Mouse (Mus musculus) intestine, postnatal 0 days (tissue): Measurements from ENCODE around the gene Kif27. TPM values are rescaled to one million over a fixed set of nuclear protein-coding genes. Genes with fewer than 3 reads are reported as not detected.

ENCODE experiments used
- ATAC-seq: fragments of 200-750 bp; cut with Nextera tagmentation; 2 replicates; pipeline ENCODE4 v1.8.0; 2017; ENCODE audit warnings: mild to moderate bottlenecking, moderate TSS enrichment, moderate library complexity
- H3K27ac ChIP-seq: fragments of 300-500 bp; sonication (generic); 2 replicates; pipeline ENCODE4 v1.5.1; 2014; ENCODE audit warnings: mild to moderate bottlenecking, low read depth, low read length, moderate library complexity
- H3K27me3 ChIP-seq: fragments of 300-500 bp; sonication (generic); replicated peaks from 2 replicates; pipeline ENCODE4 v1.6.1; 2014; ENCODE audit warnings: low read length, mixed read lengths; ENCODE audit not compliant: control insufficient read depth, insufficient read depth
- H3K36me3 ChIP-seq: fragments of 300-500 bp; sonication (generic); 2 replicates; pipeline ENCODE4 v1.6.1; 2014; ENCODE audit warnings: mild to moderate bottlenecking, moderate library complexity; ENCODE audit not compliant: control insufficient read depth, insufficient read depth
- H3K4me1 ChIP-seq: fragments of 300-500 bp; sonication (generic); replicated peaks from 2 replicates; pipeline ENCODE4 v1.6.1; 2014; ENCODE audit warnings: antibody characterized with exemption, low read length, mixed read lengths; ENCODE audit not compliant: control insufficient read depth, insufficient read depth
- H3K4me2 ChIP-seq: fragments of 300-500 bp; sonication (generic); replicated peaks from 2 replicates; pipeline ENCODE4 v1.6.1; 2014; ENCODE audit warnings: low read depth, mild to moderate bottlenecking, moderate library complexity
- H3K4me3 ChIP-seq: fragments of 300-500 bp; sonication (generic); 2 replicates; pipeline ENCODE4 v1.5.1; 2014; ENCODE audit warnings: low read depth, low read length
- H3K9ac ChIP-seq: fragments of 300-500 bp; sonication (generic); 2 replicates; pipeline ENCODE4 v1.6.1; 2014; ENCODE audit warnings: mild to moderate bottlenecking, low read depth, low read length
- H3K9me3 ChIP-seq: fragments of 300-500 bp; sonication (generic); 2 replicates; pipeline ENCODE4 v1.6.1; 2016; ENCODE audit warnings: mixed run types; ENCODE audit not compliant: control insufficient read depth
- CTCF ChIP-seq: sonication (generic); IDR thresholded peaks from 2 replicates; pipeline ENCODE4 v1.5.1; 2016; ENCODE audit warnings: low read depth, mild to moderate bottlenecking, control low read depth, antibody characterized with exemption, moderate library complexity
- WGBS: fragments of 180-500 bp; shearing (Covaris S2); extraction: QIAGEN DNeasy Blood & Tissue Kit; methylation state at CpG from one replicate; pipeline ENCODE4 v1.1.7; 2014; 5-methylcytosine and 5-hydroxymethylcytosine counted together
- polyA plus RNA-seq: library from polyadenylated mRNA; unstranded; fragments of >200 nt; fragmentation: Nextera tagmentation; extraction: Ambion mirVana; gene quantifications from 2 replicates; pipeline ENCODE4 v1.2.1, GENCODE M21; 2015

Kif27 gene
- polyA plus RNA-seq, 1 experiment from 2014 or later: 0.55 TPM

GRCm38 (mm10) chr13:58344505-58344904 lies 14.4 kb downstream of the Kif27 start:
- no peak for TF ChIP-seq CTCF
- 87% methylated on average over 9 of the region's 9 CpGs for WGBS
- Histone ChIP-seq H3K9ac (no peak overlapping the region), H3K4me3 (no peak overlapping the region), H3K4me1 (no peaks in the 10 kb centered on the region), H3K4me2 (no peak overlapping the region), H3K27me3 (no peaks in the 10 kb centered on the region), H3K27ac (no peak overlapping the region), H3K9me3 (no peaks in the 10 kb centered on the region), H3K36me3 (no peaks in the 10 kb centered on the region)
- no peak for ATAC-seq

DNA sequence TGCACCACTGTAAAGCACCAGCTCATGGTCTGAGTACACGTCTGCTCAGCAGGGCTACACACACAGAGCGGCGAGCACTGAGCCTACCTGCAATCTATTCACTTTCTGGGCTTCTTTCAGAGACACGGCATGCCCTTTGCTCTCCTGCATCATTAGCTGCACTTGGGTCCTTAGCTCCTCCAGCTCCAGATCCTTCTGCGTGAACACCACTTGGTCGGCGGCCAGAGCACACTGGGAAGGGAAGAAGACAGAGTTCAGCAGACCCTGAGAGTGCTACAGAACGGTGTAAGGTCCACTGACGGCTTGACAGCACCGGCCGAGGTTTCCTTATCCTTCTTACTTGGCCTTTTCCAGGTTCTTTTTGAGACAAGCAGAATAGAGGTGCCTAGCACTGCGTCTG lies 21.5 kb downstream of the Kif27 start:
- Histone ChIP-seq H3K36me3 (no peaks in the 10 kb centered on the region), H3K9ac (no peak overlapping the region), H3K4me3 (no peak overlapping the region), H3K9me3 (no peaks in the 10 kb centered on the region), H3K27ac (no peak overlapping the region), H3K27me3 (no peaks in the 10 kb centered on the region), H3K4me2 (no peak overlapping the region), H3K4me1 (no peaks in the 10 kb centered on the region)
- TF ChIP-seq CTCF: no peak
- 70% methylated on average over 12 of the region's 12 CpGs for WGBS
- ATAC-seq: no peak

DNA sequence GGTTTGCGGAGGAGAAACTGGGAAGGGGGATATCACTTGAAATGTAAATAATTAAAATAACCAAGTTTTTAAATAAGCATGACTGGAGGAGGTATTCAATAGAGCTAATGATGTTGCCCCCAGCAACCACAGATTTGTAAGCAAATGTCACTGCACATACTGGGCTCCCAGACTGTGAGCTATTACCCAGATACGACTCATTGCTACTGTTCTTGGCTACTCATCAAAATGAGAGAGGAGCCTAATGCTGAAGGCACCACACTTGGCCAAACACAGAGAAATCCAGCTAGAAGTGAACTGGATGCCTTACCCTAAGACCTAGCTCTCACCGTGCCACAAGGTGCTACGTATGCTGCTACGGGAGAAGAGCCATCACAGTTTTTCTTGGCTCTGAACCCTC lies 24.8 kb downstream of the Kif27 start:
- Histone ChIP-seq H3K4me1 (no peaks in the 10 kb centered on the region), H3K36me3 (no peaks in the 10 kb centered on the region), H3K27ac (no peak overlapping the region), H3K4me3 (no peak overlapping the region), H3K27me3 (no peaks in the 10 kb centered on the region), H3K4me2 (no peak overlapping the region), H3K9ac (no peak overlapping the region), H3K9me3 (no peaks in the 10 kb centered on the region)
- no peak for ATAC-seq
- 91% methylated on average over 5 of the region's 5 CpGs for WGBS
- no peak for TF ChIP-seq CTCF

DNA sequence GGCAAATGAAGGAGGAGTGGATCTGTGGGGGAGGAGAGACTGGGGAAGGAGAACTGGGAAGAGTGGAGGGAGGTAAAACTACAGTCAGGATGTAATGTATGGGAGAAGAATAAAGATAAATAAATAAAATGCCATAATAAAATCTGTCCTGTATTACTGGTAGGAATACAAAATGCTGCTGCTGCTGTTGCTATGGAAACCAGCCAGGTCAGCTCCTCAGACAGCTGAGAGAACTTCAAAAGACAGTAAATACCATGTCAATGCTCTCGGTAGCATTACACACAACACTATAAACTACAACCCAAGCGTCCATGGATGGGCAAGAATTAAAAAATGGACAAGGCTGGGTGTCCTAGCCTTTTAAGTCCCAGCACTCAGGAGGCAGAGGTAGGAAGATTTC lies 41.2 kb downstream of the Kif27 start:
- no peak for TF ChIP-seq CTCF
- 56% methylated on average over 2 of the region's 2 CpGs for WGBS
- no peak for ATAC-seq
- no peak overlapping the region for H3K9ac ChIP-seq
- no peak overlapping the region for H3K27ac ChIP-seq
- no peak overlapping the region for H3K4me2 ChIP-seq
- no peaks in the 10 kb centered on the region for H3K9me3 ChIP-seq
- H3K4me3 ChIP-seq: no peak overlapping the region
- no peaks in the 10 kb centered on the region for H3K27me3 ChIP-seq
- no peaks in the 10 kb centered on the region for H3K4me1 ChIP-seq
- H3K36me3 ChIP-seq: no peaks in the 10 kb centered on the region

GRCm38 (mm10) chr13:58314991-58315390 lies 43.9 kb downstream of the Kif27 start:
- H3K27me3 ChIP-seq: no peaks in the 10 kb centered on the region
- ATAC-seq: no peak
- H3K4me3 ChIP-seq: no peak overlapping the region
- no peaks in the 10 kb centered on the region for H3K36me3 ChIP-seq
- H3K27ac ChIP-seq: no peak overlapping the region
- H3K9ac ChIP-seq: no peak overlapping the region
- H3K4me2 ChIP-seq: no peak overlapping the region
- H3K4me1 ChIP-seq: no peaks in the 10 kb centered on the region
- H3K9me3 ChIP-seq: no peaks in the 10 kb centered on the region
- WGBS: 56% methylated on average over 6 of the region's 6 CpGs
- no peak for TF ChIP-seq CTCF

- no peak overlapping the region for H3K4me3 ChIP-seq
- no peak for TF ChIP-seq CTCF
- no peak overlapping the region for H3K9ac ChIP-seq
- no peaks in the 10 kb centered on the region for H3K27me3 ChIP-seq
- no peaks in the 10 kb centered on the region for H3K36me3 ChIP-seq
- ATAC-seq: no peak
- WGBS: 77% methylated on average over 3 of the region's 3 CpGs
- no peaks in the 10 kb centered on the region for H3K4me1 ChIP-seq
- no peaks in the 10 kb centered on the region for H3K9me3 ChIP-seq
- H3K27ac ChIP-seq: no peak overlapping the region
- no peak overlapping the region for H3K4me2 ChIP-seq
Observed at GRCm38 (mm10) chr13:58313758-58314157, 45.2 kb downstream of the Kif27 start.

DNA sequence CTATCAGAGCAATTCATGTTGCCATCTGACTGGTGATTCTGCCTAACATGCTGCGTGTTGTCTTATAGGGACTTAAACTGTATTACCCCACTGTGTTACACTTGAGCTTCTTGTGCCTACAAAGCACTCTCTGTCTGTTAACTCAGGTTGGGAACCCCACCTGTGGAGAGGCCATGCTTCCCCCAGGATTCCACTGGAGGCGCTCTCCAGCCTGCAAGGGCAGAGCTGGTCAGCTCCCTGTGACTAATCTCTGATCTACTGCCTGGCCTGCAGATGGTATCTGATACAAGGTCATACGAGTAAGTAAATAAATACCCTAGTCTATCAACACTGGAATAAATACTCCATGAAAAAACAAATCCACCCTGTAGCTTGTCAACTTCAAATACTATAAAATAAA lies 47.6 kb downstream of the Kif27 start:
- Histone ChIP-seq H3K4me1 (no peaks in the 10 kb centered on the region), H3K4me2 (no peak overlapping the region), H3K4me3 (no peak overlapping the region), H3K27ac (no peak overlapping the region), H3K9me3 (no peaks in the 10 kb centered on the region), H3K36me3 (no peaks in the 10 kb centered on the region), H3K9ac (no peak overlapping the region), H3K27me3 (no peaks in the 10 kb centered on the region)
- ATAC-seq: no peak
- WGBS: 53% methylated on average over 3 of the region's 3 CpGs
- peak; percentile 53 for TF ChIP-seq CTCF
